Mouse (Mus musculus) bone marrow, adult 2 months (tissue): ENCODE measurements around the gene Prg4.

Source experiments
- CTCF ChIP-seq: fragments of 200-500 bp; IDR thresholded peaks from 2 replicates; pipeline ENCODE4 v1.5.1; 2011; ENCODE audit warnings: low read length, control low read depth; ENCODE audit not compliant: control insufficient read depth, insufficient read depth
- POLR2A ChIP-seq: fragments of 200-500 bp; IDR thresholded peaks from 2 replicates; pipeline ENCODE4 v1.6.1; 2011; ENCODE audit warnings: low read depth, mild to moderate bottlenecking, control low read depth, low read length, borderline replicate concordance; ENCODE audit not compliant: control insufficient read depth

DNA sequence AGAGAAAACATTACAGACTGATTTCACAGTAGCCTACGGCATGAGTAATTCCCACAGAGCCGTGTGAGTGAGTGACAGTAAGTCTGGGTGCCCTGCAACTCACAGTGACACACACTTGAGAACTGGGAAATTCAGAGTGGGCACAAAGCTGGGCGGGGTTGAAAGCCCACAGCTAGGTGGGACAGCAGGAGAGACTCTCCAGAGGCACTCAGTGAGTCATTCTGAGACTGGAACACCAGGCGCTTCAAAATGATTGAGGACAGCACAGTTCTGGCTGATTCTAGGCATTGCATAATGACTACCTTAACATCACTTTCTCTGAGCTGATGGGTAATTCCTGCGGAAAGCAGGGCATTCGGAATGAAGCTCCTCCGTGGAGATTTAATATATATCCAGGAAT lies 6.6 kb upstream of the Prg4 start:
- TF ChIP-seq POLR2A (no peak), CTCF (no peak)
